Mouse (Mus musculus): ENCODE measurements at regions not wholly inside any gene's neighbourhood (a gene's known extent, or its start where the extent isn't known, plus 50 kb on each side); places are given as distances from the start of the nearest gene placed in this dataset.

DNA sequence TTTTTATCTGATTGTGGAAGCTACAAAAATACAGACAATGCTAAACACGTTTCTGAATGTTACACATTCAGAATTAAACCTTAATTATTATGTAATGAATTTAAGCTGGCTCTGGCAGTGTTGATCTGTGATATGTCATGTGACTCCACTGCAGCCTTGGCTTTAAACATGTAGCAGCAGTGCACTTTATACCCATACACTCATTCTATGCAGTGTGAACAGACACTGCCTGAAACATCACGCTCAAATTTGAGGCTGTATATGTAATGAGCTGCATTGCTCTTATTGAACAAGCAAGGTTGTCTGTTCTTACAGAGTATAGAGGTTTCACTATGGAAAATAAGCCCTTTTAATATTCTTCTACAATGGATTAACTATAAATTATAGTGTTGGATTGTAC lies 235.9 kb upstream of the Zfp804b start:
- TF ChIP-seq CTCF (IDR thresholded peaks at IDR 0.05 in 2 of 3, conservative IDR thresholded peaks at IDR 0.05 in 1 of 3; ENCODE audit: control insufficient read depth in 1 of 3, insufficient read depth in 1 of 3, low read depth in 2 of 3, low read length in 3 of 3, poor library complexity in 1 of 3, severe bottlenecking in 1 of 3) (no peak), TBP (IDR thresholded peaks at IDR 0.05; ENCODE audit: low read depth, low read length) (no peak), ZC3H11A (IDR thresholded peaks at IDR 0.05; ENCODE audit: low read depth, low read length) (no peak)

Measured in MEL (cell line).